Mouse (Mus musculus): ENCODE results near the gene Vgf. TPM values are rescaled to one million over a fixed set of nuclear protein-coding genes. Genes with fewer than 3 reads are reported as not detected.
A peak's percentile ranks its signal among the peaks of the same experiment; 100 is the strongest.

Vgf gene
- 2.4 TPM in 2 replicates for polyA plus RNA-seq (2015; fragmentation: Nextera tagmentation; extraction: Ambion mirVana)

- H3K4me3 ChIP-seq (replicated peaks), result peak within 1 kb of the TSS; percentile 10; the same call in 1 of the 2 replicates
- H3K27ac ChIP-seq, result no peak within 1 kb of the TSS
- no peak within 1 kb of the TSS for H3K9ac ChIP-seq (replicated peaks)
- H3K9me3 ChIP-seq, result no peaks in the 10 kb centered on the region
- no peak for ATAC-seq
- peaks cover 31% of the 10 kb centered on the region for H3K4me1 ChIP-seq (replicated peaks)
- 45% methylated on average over 4 of the region's 4 CpGs for WGBS
- H3K4me2 ChIP-seq (replicated peaks), result peak within 1 kb of the TSS; percentile 47
- H3K36me3 ChIP-seq, result no peaks in the 10 kb centered on the region
- peaks cover 74% of the 10 kb centered on the region for H3K27me3 ChIP-seq
Observed at GRCm38 (mm10) chr5:137026092-137026491, at the start of gene Vgf. Vgf (plus strand) TSS chr5:137026392.

DNA sequence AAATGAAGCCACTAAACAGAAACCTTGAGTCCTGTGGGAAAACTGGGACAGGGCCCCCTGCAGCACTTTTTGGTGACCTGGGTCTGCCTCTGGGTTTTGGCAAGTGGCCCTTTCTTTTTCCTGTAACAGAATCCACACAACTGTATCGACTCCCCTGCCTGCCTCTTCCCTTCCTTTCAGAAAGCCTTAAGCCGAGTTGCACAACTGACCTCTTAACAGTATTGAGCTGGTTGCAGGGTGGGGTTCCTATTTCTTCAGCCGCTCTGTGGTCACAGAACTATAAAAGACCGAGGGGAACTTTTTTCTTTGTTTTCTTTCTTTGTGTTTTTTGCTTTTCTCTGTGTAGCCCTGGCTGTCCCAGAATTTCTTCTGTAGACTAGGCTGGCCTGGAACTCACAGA is 48.4 kb upstream of the Vgf start:
- Histone ChIP-seq H3K4me1 (replicated peaks) (no peaks in the 10 kb centered on the region), H3K4me2 (replicated peaks) (no peak overlapping the region), H3K36me3 (peaks cover 22% of the 10 kb centered on the region), H3K9me3 (no peaks in the 10 kb centered on the region), H3K9ac (replicated peaks) (no peak overlapping the region), H3K4me3 (replicated peaks) (no peak overlapping the region), H3K27me3 (no peaks in the 10 kb centered on the region), H3K27ac (no peak overlapping the region)
- 73% methylated on average over 4 of the region's 4 CpGs for WGBS
- no peak for ATAC-seq

GRCm38 (mm10) chr5:136979762-136980161 is 46.4 kb upstream of the Vgf start:
- 87% methylated on average over 2 of the region's 2 CpGs for WGBS
- Histone ChIP-seq H3K4me2 (replicated peaks) (no peak overlapping the region), H3K27ac (no peak overlapping the region), H3K4me1 (replicated peaks) (no peaks in the 10 kb centered on the region), H3K36me3 (peaks cover 38% of the 10 kb centered on the region), H3K27me3 (no peaks in the 10 kb centered on the region), H3K4me3 (replicated peaks) (no peak overlapping the region), H3K9ac (replicated peaks) (0 out of 2 replicates have a peak overlapping the region, but pooled peaks have one; percentile 1), H3K9me3 (no peaks in the 10 kb centered on the region)
- no peak for ATAC-seq

GRCm38 (mm10) chr5:136980974-136981373 is 45.2 kb upstream of the Vgf start:
- Histone ChIP-seq H3K9me3 (no peaks in the 10 kb centered on the region), H3K4me1 (replicated peaks) (peaks cover 5% of the 10 kb centered on the region), H3K9ac (replicated peaks) (no peak overlapping the region), H3K27me3 (no peaks in the 10 kb centered on the region), H3K36me3 (peaks cover 38% of the 10 kb centered on the region), H3K27ac (no peak overlapping the region), H3K4me2 (replicated peaks) (no peak overlapping the region), H3K4me3 (replicated peaks) (no peak overlapping the region)
- ATAC-seq, result no peak
- WGBS, result 92% methylated on average over 8 of the region's 8 CpGs

GRCm38 (mm10) chr5:136982338-136982930 is 43.8 kb upstream of the Vgf start:
- H3K4me2 ChIP-seq (replicated peaks), result no peak overlapping the region
- whole genome bisulfite sequencing, result 45% methylated on average over 15 of the region's 16 CpGs
- no peaks in the 10 kb centered on the region for H3K27me3 ChIP-seq
- no peak overlapping the region for H3K27ac ChIP-seq
- H3K9ac ChIP-seq (replicated peaks), result no peak overlapping the region
- H3K4me1 ChIP-seq (replicated peaks), result peaks cover 9% of the 10 kb centered on the region
- H3K4me3 ChIP-seq (replicated peaks), result no peak overlapping the region
- no peak for ATAC-seq
- peaks cover 38% of the 10 kb centered on the region for H3K36me3 ChIP-seq
- H3K9me3 ChIP-seq, result no peaks in the 10 kb centered on the region

- H3K9me3 ChIP-seq, result no peaks in the 10 kb centered on the region
- WGBS, result 56% methylated on average over 14 of the region's 14 CpGs
Observed at GRCm38 (mm10) chr5:136984828-136985227, 41.4 kb upstream of the Vgf start.

DNA sequence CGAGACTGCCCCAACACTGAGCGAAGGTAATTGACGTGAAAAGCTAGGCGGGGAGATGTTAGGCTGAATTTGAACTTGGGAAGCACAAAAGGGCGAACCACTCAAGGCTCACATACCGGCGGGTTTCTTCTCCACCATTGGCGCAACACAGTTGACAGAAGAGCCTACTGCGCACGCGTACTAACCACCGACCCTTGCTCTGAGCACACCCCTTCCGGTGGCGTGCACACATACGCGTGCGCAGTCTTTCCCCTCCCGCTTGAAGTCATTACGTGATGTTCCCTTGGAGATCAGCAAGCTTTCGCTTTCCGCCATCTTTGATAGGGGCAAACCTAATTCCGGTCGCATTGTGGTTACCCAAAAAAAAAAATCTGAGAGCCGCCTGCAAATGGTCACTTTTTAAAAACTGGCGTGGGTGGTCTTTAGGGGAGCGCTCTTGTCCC is 39.5 kb upstream of the Vgf start, which contains the start of gene Plod3:
Gene Plod3, plus strand, starts transcription at position 325 of the 443 bp plus-strand sequence.
- Histone ChIP-seq H3K4me2 (replicated peaks) (peak within 1 kb of the TSS; percentile 94), H3K9me3 (no peaks in the 10 kb centered on the region), H3K27me3 (no peaks in the 10 kb centered on the region), H3K36me3 (peaks cover 54% of the 10 kb centered on the region), H3K27ac (peak within 1 kb of the TSS; percentile 92), H3K4me3 (replicated peaks) (peak within 1 kb of the TSS; percentile 80), H3K4me1 (replicated peaks) (peaks cover 23% of the 10 kb centered on the region), H3K9ac (replicated peaks) (peak within 1 kb of the TSS; percentile 92)
- ATAC-seq, result peak; percentile 90
- under 1% methylated on average over 26 of the region's 26 CpGs for WGBS

More at GRCm38 (mm10) chr5:136984828-136985227, 41.4 kb upstream of the Vgf start:
- no peak overlapping the region for H3K4me3 ChIP-seq (replicated peaks)
- H3K9ac ChIP-seq (replicated peaks), result no peak overlapping the region
- peaks cover 23% of the 10 kb centered on the region for H3K4me1 ChIP-seq (replicated peaks)
- no peaks in the 10 kb centered on the region for H3K27me3 ChIP-seq
- no peak for ATAC-seq
- H3K36me3 ChIP-seq, result peaks cover 50% of the 10 kb centered on the region
- no peak overlapping the region for H3K27ac ChIP-seq
- H3K4me2 ChIP-seq (replicated peaks), result no peak overlapping the region

- peaks cover 54% of the 10 kb centered on the region for H3K36me3 ChIP-seq
- peak overlapping the region; percentile 80 for H3K4me3 ChIP-seq (replicated peaks)
- H3K27ac ChIP-seq, result peak overlapping the region; percentile 92
- peak; percentile 66 for ATAC-seq
- H3K4me1 ChIP-seq (replicated peaks), result peaks cover 23% of the 10 kb centered on the region
- under 1% methylated on average over 67 of the region's 67 CpGs for WGBS
- no peaks in the 10 kb centered on the region for H3K27me3 ChIP-seq
- no peaks in the 10 kb centered on the region for H3K9me3 ChIP-seq
- H3K9ac ChIP-seq (replicated peaks), result peak overlapping the region; percentile 92
- H3K4me2 ChIP-seq (replicated peaks), result peak overlapping the region; percentile 94
Observed at GRCm38 (mm10) chr5:136987138-136987933, 38.9 kb upstream of the Vgf start.

GRCm38 (mm10) chr5:136987934-136988271 is 38.3 kb upstream of the Vgf start, which contains the start of gene Znhit1:
Znhit1 (minus strand) TSS chr5:136988021.
- H3K4me1 ChIP-seq (replicated peaks), result peaks cover 23% of the 10 kb centered on the region
- H3K9ac ChIP-seq (replicated peaks), result peak within 1 kb of the TSS; percentile 92
- 0 out of 2 replicates have a peak, but pooled peaks have one; percentile 7 for ATAC-seq
- no peaks in the 10 kb centered on the region for H3K27me3 ChIP-seq
- H3K4me3 ChIP-seq (replicated peaks), result peak within 1 kb of the TSS; percentile 80
- WGBS, result 6% methylated on average over 12 of the region's 12 CpGs
- no peaks in the 10 kb centered on the region for H3K9me3 ChIP-seq
- peak within 1 kb of the TSS; percentile 94 for H3K4me2 ChIP-seq (replicated peaks)
- H3K27ac ChIP-seq, result peak within 1 kb of the TSS; percentile 92
- H3K36me3 ChIP-seq, result peaks cover 59% of the 10 kb centered on the region

GRCm38 (mm10) chr5:136988420-136988819 is 37.8 kb upstream of the Vgf start:
- Histone ChIP-seq H3K27ac (no peak overlapping the region), H3K4me2 (replicated peaks) (peak overlapping the region; percentile 94), H3K4me3 (replicated peaks) (peak overlapping the region; percentile 80), H3K9me3 (no peaks in the 10 kb centered on the region), H3K9ac (replicated peaks) (peak overlapping the region; percentile 92), H3K36me3 (peaks cover 60% of the 10 kb centered on the region), H3K27me3 (no peaks in the 10 kb centered on the region), H3K4me1 (replicated peaks) (peaks cover 23% of the 10 kb centered on the region)
- ATAC-seq, result no peak
- 86% methylated on average over 7 of the region's 7 CpGs for WGBS

- 94% methylated on average over 6 of the region's 6 CpGs for WGBS
- H3K4me3 ChIP-seq (replicated peaks), result no peak overlapping the region
Observed at GRCm38 (mm10) chr5:136989801-136990200, 36.4 kb upstream of the Vgf start.

DNA sequence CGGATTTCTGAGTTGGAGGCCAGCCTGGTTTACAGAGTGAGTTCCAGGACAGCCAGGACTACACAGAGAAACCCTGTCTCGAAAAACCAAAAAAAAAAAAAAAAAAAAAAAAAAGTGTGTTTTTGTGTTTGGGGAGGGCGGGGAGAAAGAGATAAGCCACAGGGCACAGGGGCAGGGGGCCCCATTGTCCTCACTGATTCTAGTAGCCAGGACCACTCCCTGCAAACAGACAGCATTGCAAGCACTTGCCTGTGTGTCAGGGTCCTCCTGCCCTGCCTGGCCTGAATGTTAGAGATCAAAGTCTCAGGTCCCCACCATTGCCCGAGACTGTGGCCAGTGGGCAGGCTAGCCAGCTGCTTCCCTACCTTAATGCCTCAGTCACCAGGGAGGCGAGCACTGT is 26.7 kb upstream of the Vgf start:
- no peak for ATAC-seq
- 73% methylated on average over 4 of the region's 5 CpGs for WGBS

More at GRCm38 (mm10) chr5:136989801-136990200, 36.4 kb upstream of the Vgf start:
- H3K36me3 ChIP-seq, result peaks cover 62% of the 10 kb centered on the region
- H3K4me1 ChIP-seq (replicated peaks), result peaks cover 23% of the 10 kb centered on the region
- H3K9ac ChIP-seq (replicated peaks), result no peak overlapping the region
- H3K27me3 ChIP-seq, result no peaks in the 10 kb centered on the region
- no peak overlapping the region for H3K27ac ChIP-seq
- ATAC-seq, result no peak
- no peak overlapping the region for H3K4me2 ChIP-seq (replicated peaks)
- H3K9me3 ChIP-seq, result no peaks in the 10 kb centered on the region

More for the DNA sequence above, 26.7 kb upstream of the Vgf start:
- Histone ChIP-seq H3K4me1 (replicated peaks) (no peaks in the 10 kb centered on the region), H3K4me2 (replicated peaks) (no peak overlapping the region), H3K27me3 (no peaks in the 10 kb centered on the region), H3K36me3 (peaks cover 22% of the 10 kb centered on the region), H3K9ac (replicated peaks) (no peak overlapping the region), H3K27ac (no peak overlapping the region), H3K4me3 (replicated peaks) (no peak overlapping the region), H3K9me3 (no peaks in the 10 kb centered on the region)

Data from midbrain, embryonic 13.5 days (tissue).